18 mouse cellular contexts compared by ENCODE assay signal in genomic region chr2:60834293-60834692, GRCm38 (mm10).
A peak's percentile ranks its signal among the peaks of the same experiment; 100 is the strongest.
DNase-seq lines count a peak whose midpoint lies in the region; ATAC-seq and TF ChIP-seq lines count a peak whose summit lies in the region.
"Had no signal": no experiment of that assay in that cellular context is flagged by ENCODE, and none has a peak within 500 bp of the region (broad histone marks: within the 10 kb centered on the region; RNA-seq: fewer than 3 reads in every experiment).

No protein-coding gene starts in this region.

- peak; percentile 75 for DNase-seq in heart, adult 18-20 months
- peak; percentile 42 for DNase-seq in urinary bladder, postnatal 14 days (ENCODE audit: low spot score)
- no peak for DNase-seq in urinary bladder, postnatal 4 days (ENCODE audit: low spot score in 2 of 2)
- DNase-seq in heart, postnatal 0 days (ENCODE audit: low spot score), result no peak
- no peak for DNase-seq in frontal cortex, postnatal 25 days (ENCODE audit: low spot score in 2 of 2)
- no peak for DNase-seq in layer of hippocampus, postnatal 14 days (ENCODE audit: low spot score in 2 of 2)
- DNase-seq: cerebellum, adult 9-11 months; kidney, adult 9 months; midbrain, embryonic 14.5 days; retina, postnatal 1 day; thymus, adult 18-20 months had no signal

- no peak for TF ChIP-seq EP300 in heart, postnatal 0 days (IDR thresholded peaks at IDR 0.05; ENCODE audit: low read depth)

- H3K27ac ChIP-seq in heart, embryonic 12.5 days (ENCODE audit: poor library complexity, severe bottlenecking), result no peak overlapping the region
- H3K27ac ChIP-seq in heart, postnatal 0 days (ENCODE audit: low read depth), result peak overlapping the region; percentile 13; the same call in 1 of the 2 replicates
- H3K27ac ChIP-seq: hindbrain, embryonic 12.5 days; limb, embryonic 15.5 days had no signal

- H3K4me3 ChIP-seq in heart, embryonic 12.5 days, result no peak overlapping the region
- no peak overlapping the region for H3K4me3 ChIP-seq in heart, postnatal 0 days (ENCODE audit: low read depth, low read length)
- H3K4me3 ChIP-seq: hindbrain, embryonic 12.5 days; limb, embryonic 15.5 days had no signal

- H3K36me3 ChIP-seq in heart, embryonic 12.5 days, result no peaks in the 10 kb centered on the region
- H3K36me3 ChIP-seq in heart, postnatal 0 days (replicated peaks; ENCODE audit: control insufficient read depth, insufficient read depth, low read length), result peaks cover 10% of the 10 kb centered on the region; the same call in 1 of the 2 replicates
- H3K36me3 ChIP-seq: hindbrain, embryonic 12.5 days; limb, embryonic 15.5 days had no signal

- no peak overlapping the region for H3K4me2 ChIP-seq in heart, embryonic 12.5 days
- H3K4me2 ChIP-seq in heart, postnatal 0 days (ENCODE audit: low read depth, low read length), result no peak overlapping the region
- H3K4me2 ChIP-seq: hindbrain, embryonic 12.5 days; limb, embryonic 15.5 days had no signal

- H3K9me3 ChIP-seq in heart, embryonic 12.5 days (replicated peaks), result no peaks in the 10 kb centered on the region
- H3K9me3 ChIP-seq in heart, postnatal 0 days (replicated peaks; ENCODE audit: control insufficient read depth, low read length), result no peaks in the 10 kb centered on the region
- H3K9me3 ChIP-seq: hindbrain, embryonic 12.5 days; limb, embryonic 15.5 days had no signal

- H3K9ac ChIP-seq in heart, embryonic 12.5 days, result no peak overlapping the region
- no peak overlapping the region for H3K9ac ChIP-seq in heart, postnatal 0 days (replicated peaks; ENCODE audit: low read depth, low read length)
- H3K9ac ChIP-seq: hindbrain, embryonic 12.5 days; limb, embryonic 15.5 days had no signal

- peaks cover 42% of the 10 kb centered on the region for H3K4me1 ChIP-seq in heart, embryonic 12.5 days (replicated peaks)
- H3K4me1 ChIP-seq in heart, postnatal 0 days (ENCODE audit: control insufficient read depth, insufficient read depth), result peaks cover 38% of the 10 kb centered on the region

- TF ChIP-seq CTCF in heart, postnatal 0 days (IDR thresholded peaks at IDR 0.05; ENCODE audit: low read depth), result no peak

- WGBS in heart, embryonic 12.5 days, result 80% methylated on average over 7 of the region's 7 CpGs
- 68% methylated on average over 7 of the region's 7 CpGs for WGBS in heart, postnatal 0 days

- H3K27me3 ChIP-seq in heart, embryonic 12.5 days (replicated peaks), result no peaks in the 10 kb centered on the region
- no peaks in the 10 kb centered on the region for H3K27me3 ChIP-seq in heart, postnatal 0 days (ENCODE audit: control insufficient read depth, insufficient read depth, low read length)
- H3K27me3 ChIP-seq: hindbrain, embryonic 12.5 days; limb, embryonic 15.5 days; Patski had no signal

- ATAC-seq in heart, embryonic 12.5 days (ENCODE audit: insufficient number of reproducible peaks, low FRiP score), result no peak
- ATAC-seq in heart, postnatal 0 days (ENCODE audit: insufficient read depth, low read depth), result no peak
- ATAC-seq in erythroid progenitor cell, adult 5-6 weeks (replicated peaks; ENCODE audit: low FRiP score, poor library complexity, severe bottlenecking), result no peak
- ATAC-seq: activated CD4-positive, CD25-positive, alpha-beta regulatory T cell, adult 4 months; forebrain, embryonic 16.5 days; Patski had no signal

Comparison
In these comparisons a context has a peak if more than half of its experiments do, and no peak if none do; other contexts are left out.
1. DNase-seq: peak in heart, adult 18-20 months (2 of 2) and urinary bladder, postnatal 14 days (single experiment); none in urinary bladder, postnatal 4 days (0 of 2), heart, postnatal 0 days (single experiment), frontal cortex, postnatal 25 days (0 of 2) and layer of hippocampus, postnatal 14 days (0 of 2).